Mouse (Mus musculus): Measurements from ENCODE around the gene Urm1. TPM values are rescaled to one million over a fixed set of nuclear protein-coding genes. Genes with fewer than 3 reads are reported as not detected.
A peak's percentile ranks its signal among the peaks of the same experiment; 100 is the strongest.
"Not testable (repeated sequence)": the region's sequence is repeated elsewhere in the genome, so short reads cannot be mapped to it uniquely, and the experiment has no call there.

Gene Urm1
- polyA plus RNA-seq (2015; fragmentation: Nextera tagmentation; extraction: Ambion mirVana), result 27.5 and 31.1 TPM in 2 replicates

GRCm38 (mm10) chr2:29820025-29820817 is at the start of gene Urm1:
Urm1 (plus strand) TSS chr2:29820075.
- H3K4me2 ChIP-seq (replicated peaks; ENCODE audit: low read depth, low read length), result peak within 1 kb of the TSS; percentile 61
- peaks cover 36% of the 10 kb centered on the region for H3K4me1 ChIP-seq (ENCODE audit: insufficient read depth, low read length)
- under 1% methylated on average over 35 of the region's 35 CpGs for WGBS
- peak within 1 kb of the TSS; percentile 47 for H3K4me3 ChIP-seq (ENCODE audit: low read length)
- H3K36me3 ChIP-seq (ENCODE audit: insufficient read depth, low read length), result peaks cover 9% of the 10 kb centered on the region; the same call in 1 of the 2 replicates
- no peaks in the 10 kb centered on the region for H3K27me3 ChIP-seq (ENCODE audit: insufficient read depth, low read length)
- peak within 1 kb of the TSS; percentile 72 for H3K9ac ChIP-seq (replicated peaks; ENCODE audit: low read length)
- ATAC-seq (ENCODE audit: low FRiP score, low TSS enrichment), result peak; percentile 91
- peak within 1 kb of the TSS; percentile 99 for H3K27ac ChIP-seq (ENCODE audit: low read length)
- no peaks in the 10 kb centered on the region for H3K9me3 ChIP-seq (ENCODE audit: low read length)

- H3K36me3 ChIP-seq (ENCODE audit: insufficient read depth, low read length), result 0 out of 2 replicates have a peak, but pooled peaks cover 3% of the 10 kb centered on the region
- H3K9ac ChIP-seq (replicated peaks; ENCODE audit: low read length), result no peak overlapping the region
- H3K4me3 ChIP-seq (ENCODE audit: low read length), result no peak overlapping the region
- H3K27ac ChIP-seq (ENCODE audit: low read length), result no peak overlapping the region
- no peak overlapping the region for H3K4me2 ChIP-seq (replicated peaks; ENCODE audit: low read depth, low read length)
- no peaks in the 10 kb centered on the region for H3K27me3 ChIP-seq (ENCODE audit: insufficient read depth, low read length)
- no peaks in the 10 kb centered on the region for H3K9me3 ChIP-seq (ENCODE audit: low read length)
- peaks cover 8% of the 10 kb centered on the region for H3K4me1 ChIP-seq (ENCODE audit: insufficient read depth, low read length)
- ATAC-seq (ENCODE audit: low FRiP score, low TSS enrichment), result no peak
Measured at GRCm38 (mm10) chr2:29770162-29770561, 49.7 kb upstream of the Urm1 start.

GRCm38 (mm10) chr2:29771611-29772461 is 48.0 kb upstream of the Urm1 start:
- H3K27ac ChIP-seq (ENCODE audit: low read length), result no peak overlapping the region

GRCm38 (mm10) chr2:29773323-29773722 is 46.6 kb upstream of the Urm1 start:
- ATAC-seq (ENCODE audit: low FRiP score, low TSS enrichment), result no peak
- Histone ChIP-seq H3K27me3 (ENCODE audit: insufficient read depth, low read length) (no peaks in the 10 kb centered on the region), H3K4me3 (ENCODE audit: low read length) (no peak overlapping the region), H3K36me3 (ENCODE audit: insufficient read depth, low read length) (peaks cover 23% of the 10 kb centered on the region), H3K9me3 (ENCODE audit: low read length) (no peaks in the 10 kb centered on the region), H3K4me1 (ENCODE audit: insufficient read depth, low read length) (peaks cover under 1% of the 10 kb centered on the region; the same call in 1 of the 2 replicates), H3K27ac (ENCODE audit: low read length) (no peak overlapping the region), H3K4me2 (replicated peaks; ENCODE audit: low read depth, low read length) (no peak overlapping the region), H3K9ac (replicated peaks; ENCODE audit: low read length) (no peak overlapping the region)
- 92% methylated on average over 4 of the region's 4 CpGs for WGBS

More at GRCm38 (mm10) chr2:29771611-29772461, 48.0 kb upstream of the Urm1 start:
- no peak for ATAC-seq (ENCODE audit: low FRiP score, low TSS enrichment)
- Histone ChIP-seq H3K4me3 (ENCODE audit: low read length) (no peak overlapping the region), H3K27me3 (ENCODE audit: insufficient read depth, low read length) (no peaks in the 10 kb centered on the region), H3K4me1 (ENCODE audit: insufficient read depth, low read length) (peaks cover 8% of the 10 kb centered on the region), H3K9me3 (ENCODE audit: low read length) (no peaks in the 10 kb centered on the region), H3K4me2 (replicated peaks; ENCODE audit: low read depth, low read length) (no peak overlapping the region), H3K36me3 (ENCODE audit: insufficient read depth, low read length) (peaks cover 8% of the 10 kb centered on the region; the same call in 1 of the 2 replicates), H3K9ac (replicated peaks; ENCODE audit: low read length) (no peak overlapping the region)
- WGBS, result 83% methylated on average over 8 of the region's 8 CpGs

- not testable (repeated sequence) for ATAC-seq (ENCODE audit: low FRiP score, low TSS enrichment); H3K27me3 ChIP-seq (ENCODE audit: insufficient read depth, low read length); H3K4me2 ChIP-seq (replicated peaks; ENCODE audit: low read depth, low read length); H3K9me3 ChIP-seq (ENCODE audit: low read length); H3K9ac ChIP-seq (replicated peaks; ENCODE audit: low read length); H3K4me3 ChIP-seq (ENCODE audit: low read length); H3K4me1 ChIP-seq (ENCODE audit: insufficient read depth, low read length); H3K27ac ChIP-seq (ENCODE audit: low read length)
- 97% methylated on average over 2 of the region's 2 CpGs for WGBS
- H3K36me3 ChIP-seq (ENCODE audit: insufficient read depth, low read length), result peaks cover 90% of the 10 kb centered on the region
Measured at GRCm38 (mm10) chr2:29781256-29781655, 38.6 kb upstream of the Urm1 start.

- ATAC-seq (ENCODE audit: low FRiP score, low TSS enrichment), result no peak
- no peak overlapping the region for H3K4me3 ChIP-seq (ENCODE audit: low read length)
- H3K9ac ChIP-seq (replicated peaks; ENCODE audit: low read length), result no peak overlapping the region
- peaks cover 61% of the 10 kb centered on the region for H3K36me3 ChIP-seq (ENCODE audit: insufficient read depth, low read length)
- WGBS, result 72% methylated on average over 4 of the region's 4 CpGs
- H3K9me3 ChIP-seq (ENCODE audit: low read length), result peaks cover 3% of the 10 kb centered on the region; the same call in 1 of the 2 replicates
- peaks cover 13% of the 10 kb centered on the region for H3K4me1 ChIP-seq (ENCODE audit: insufficient read depth, low read length)
- H3K4me2 ChIP-seq (replicated peaks; ENCODE audit: low read depth, low read length), result no peak overlapping the region
- no peak overlapping the region for H3K27ac ChIP-seq (ENCODE audit: low read length)
- H3K27me3 ChIP-seq (ENCODE audit: insufficient read depth, low read length), result no peaks in the 10 kb centered on the region
Measured at GRCm38 (mm10) chr2:29784290-29784689, 35.6 kb upstream of the Urm1 start.

- peak within 1 kb of the TSS; percentile 88 for H3K9ac ChIP-seq (replicated peaks; ENCODE audit: low read length)
- H3K27ac ChIP-seq (ENCODE audit: low read length), result peak within 1 kb of the TSS; percentile 82
- no peaks in the 10 kb centered on the region for H3K27me3 ChIP-seq (ENCODE audit: insufficient read depth, low read length)
- H3K9me3 ChIP-seq (ENCODE audit: low read length), result no peaks in the 10 kb centered on the region
- peaks cover 50% of the 10 kb centered on the region for H3K36me3 ChIP-seq (ENCODE audit: insufficient read depth, low read length)
- H3K4me3 ChIP-seq (ENCODE audit: low read length), result peak within 1 kb of the TSS; percentile 93
- peaks cover 13% of the 10 kb centered on the region for H3K4me1 ChIP-seq (ENCODE audit: insufficient read depth, low read length)
- WGBS, result 2% methylated on average over 31 of the region's 31 CpGs
- peak; percentile 92 for ATAC-seq (ENCODE audit: low FRiP score, low TSS enrichment)
- H3K4me2 ChIP-seq (replicated peaks; ENCODE audit: low read depth, low read length), result peak within 1 kb of the TSS; percentile 79
Measured at GRCm38 (mm10) chr2:29787104-29787917, 32.6 kb upstream of the Urm1 start, which contains the start of gene Coq4. Coq4 (plus strand) TSS chr2:29787493.

- Histone ChIP-seq H3K9ac (replicated peaks; ENCODE audit: low read length) (peak within 1 kb of the TSS; percentile 88), H3K9me3 (ENCODE audit: low read length) (no peaks in the 10 kb centered on the region), H3K4me1 (ENCODE audit: insufficient read depth, low read length) (peaks cover 13% of the 10 kb centered on the region), H3K27me3 (ENCODE audit: insufficient read depth, low read length) (no peaks in the 10 kb centered on the region), H3K4me3 (ENCODE audit: low read length) (peak within 1 kb of the TSS; percentile 93), H3K36me3 (ENCODE audit: insufficient read depth, low read length) (peaks cover 50% of the 10 kb centered on the region), H3K27ac (ENCODE audit: low read length) (peak within 1 kb of the TSS; percentile 82), H3K4me2 (replicated peaks; ENCODE audit: low read depth, low read length) (peak within 1 kb of the TSS; percentile 79)
- peak; percentile 90 for ATAC-seq (ENCODE audit: low FRiP score, low TSS enrichment)
- 1% methylated on average over 45 of the region's 45 CpGs for WGBS
Measured at GRCm38 (mm10) chr2:29787937-29788681, 31.8 kb upstream of the Urm1 start, which contains the start of gene Trub2. Trub2 (minus strand) TSS chr2:29788502.

All from kidney, embryonic 16.5 days (tissue).